Mouse (Mus musculus) neutrophil, adult 59 days (primary cell): ENCODE measurements around the gene Btbd35f14. TPM values are rescaled to one million over a fixed set of nuclear protein-coding genes. Genes with fewer than 3 reads are reported as not detected.

ENCODE experiments used
- total RNA-seq, 2 experiments: library from RNA; stranded (reverse); gene quantifications; 1 replicate in 1 of 2; 2 replicates in 1 of 2; pipeline ENCODE4 v1.2.4; 2023

The Btbd35f14 gene
- not detected for total RNA-seq

DNA sequence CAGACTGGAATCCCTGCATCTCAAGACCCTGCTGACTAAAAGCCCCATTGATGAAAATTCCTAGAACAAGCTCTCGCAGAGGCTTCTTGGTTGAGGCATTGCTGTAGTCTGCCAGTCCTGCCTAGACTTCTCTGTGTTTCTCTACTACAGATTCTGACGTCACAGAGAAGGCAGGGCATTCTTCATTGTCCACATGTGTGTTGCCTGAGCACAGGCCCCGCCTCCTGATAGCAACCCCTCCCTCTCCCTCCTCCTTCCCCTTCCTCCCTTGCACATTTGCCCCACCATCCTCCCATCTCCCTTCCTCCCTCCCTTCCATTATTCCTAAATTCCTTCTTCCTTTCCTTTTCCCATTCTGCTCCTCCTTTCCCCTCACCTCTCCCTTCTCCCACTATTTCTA lies at the start of gene Btbd35f14:
Gene Btbd35f14 (minus strand): TSS at position 101 of the 400 bp plus-strand sequence.

DNA sequence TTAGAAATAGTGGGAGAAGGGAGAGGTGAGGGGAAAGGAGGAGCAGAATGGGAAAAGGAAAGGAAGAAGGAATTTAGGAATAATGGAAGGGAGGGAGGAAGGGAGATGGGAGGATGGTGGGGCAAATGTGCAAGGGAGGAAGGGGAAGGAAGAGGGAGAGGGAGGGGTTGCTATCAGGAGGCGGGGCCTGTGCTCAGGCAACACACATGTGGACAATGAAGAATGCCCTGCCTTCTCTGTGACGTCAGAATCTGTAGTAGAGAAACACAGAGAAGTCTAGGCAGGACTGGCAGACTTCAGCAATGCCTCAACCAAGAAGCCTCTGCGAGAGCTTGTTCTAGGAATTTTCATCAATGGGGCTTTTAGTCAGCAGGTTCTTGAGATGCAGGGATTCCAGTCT lies 45.3 kb downstream of the Btbd35f14 start, which contains the start of gene Btbd35f13:
Gene Btbd35f13 (plus strand): TSS at position 301 of the 400 bp plus-strand sequence.

Other genes with a start within 250 kb of the Btbd35f14 start
- gene Btbd35f15, start 125.0 kb downstream of the Btbd35f14 start, total RNA-seq = not detected
- gene Btbd35f13, start 45.2 kb downstream of the Btbd35f14 start, total RNA-seq = not detected